Mouse (Mus musculus) splenic B cell, adult 2 months (primary cell): Measurements from ENCODE around the gene Hmg20a.

Experiments
- DNase-seq: peaks from one replicate; pipeline ENCODE4 v3.0.0-alpha.2; 2011; ENCODE audit warnings: low read depth, low spot score
- H3K27me3 ChIP-seq: 2 replicates; pipeline ENCODE4 v1.6.1; 2012; ENCODE audit warnings: mild to moderate bottlenecking, low read length, moderate library complexity, mixed read lengths; ENCODE audit not compliant: control insufficient read depth, poor library complexity, insufficient read depth, severe bottlenecking
- H3K36me3 ChIP-seq: 2 replicates; pipeline ENCODE4 v1.6.1; 2012; ENCODE audit warnings: mild to moderate bottlenecking, low read length, moderate library complexity, mixed read lengths; ENCODE audit not compliant: control insufficient read depth, poor library complexity, insufficient read depth, severe bottlenecking

Gene Hmg20a

GRCm38 (mm10) chr9:56497181-56497864 is 78.9 kb downstream of the Hmg20a start:
- H3K36me3 ChIP-seq, result peaks cover 7% of the 10 kb centered on the region
- no peaks in the 10 kb centered on the region for H3K27me3 ChIP-seq
- DNase-seq, result no peak

DNA sequence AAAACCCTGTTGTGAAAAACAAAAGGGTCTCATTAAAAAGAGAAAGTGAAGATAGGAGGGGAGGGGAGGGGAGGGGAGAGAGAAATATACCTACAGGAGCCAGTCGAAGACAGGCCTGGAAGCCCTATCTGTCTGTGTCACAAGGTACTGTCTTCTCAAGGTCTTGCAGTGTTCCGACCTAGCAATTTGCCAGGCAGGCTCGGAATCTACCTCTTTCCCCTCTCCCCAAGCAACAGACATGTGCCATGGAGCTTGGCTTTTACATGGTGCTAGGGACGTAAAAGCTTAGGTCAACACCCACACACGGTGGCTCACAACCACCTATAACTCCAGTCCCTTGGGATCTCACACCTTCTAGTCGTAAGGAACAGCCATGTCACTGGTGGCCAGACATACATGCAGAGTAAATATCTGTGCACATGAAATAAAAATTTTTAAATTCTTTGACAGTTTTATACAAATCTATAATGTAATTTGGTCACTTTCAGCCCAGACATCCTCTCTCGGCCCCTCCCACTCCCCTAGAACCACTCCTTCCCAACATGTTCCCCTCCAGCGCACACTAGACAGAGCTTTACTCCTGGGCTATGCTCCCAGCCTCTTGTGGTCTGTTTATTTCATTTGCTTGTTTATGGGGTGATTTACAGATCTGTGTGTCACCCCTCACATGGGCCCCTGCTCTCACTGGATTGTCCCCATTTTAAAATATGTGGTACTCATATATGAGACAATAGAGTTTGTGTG is 81.1 kb downstream of the Hmg20a start:
- H3K36me3 ChIP-seq, result peaks cover 7% of the 10 kb centered on the region
- no peak for DNase-seq
- no peaks in the 10 kb centered on the region for H3K27me3 ChIP-seq

GRCm38 (mm10) chr9:56500893-56501590 is 82.6 kb downstream of the Hmg20a start:
- no peak for DNase-seq
- H3K36me3 ChIP-seq, result no peaks in the 10 kb centered on the region; the same call in 1 of the 2 replicates
- no peaks in the 10 kb centered on the region for H3K27me3 ChIP-seq

DNA sequence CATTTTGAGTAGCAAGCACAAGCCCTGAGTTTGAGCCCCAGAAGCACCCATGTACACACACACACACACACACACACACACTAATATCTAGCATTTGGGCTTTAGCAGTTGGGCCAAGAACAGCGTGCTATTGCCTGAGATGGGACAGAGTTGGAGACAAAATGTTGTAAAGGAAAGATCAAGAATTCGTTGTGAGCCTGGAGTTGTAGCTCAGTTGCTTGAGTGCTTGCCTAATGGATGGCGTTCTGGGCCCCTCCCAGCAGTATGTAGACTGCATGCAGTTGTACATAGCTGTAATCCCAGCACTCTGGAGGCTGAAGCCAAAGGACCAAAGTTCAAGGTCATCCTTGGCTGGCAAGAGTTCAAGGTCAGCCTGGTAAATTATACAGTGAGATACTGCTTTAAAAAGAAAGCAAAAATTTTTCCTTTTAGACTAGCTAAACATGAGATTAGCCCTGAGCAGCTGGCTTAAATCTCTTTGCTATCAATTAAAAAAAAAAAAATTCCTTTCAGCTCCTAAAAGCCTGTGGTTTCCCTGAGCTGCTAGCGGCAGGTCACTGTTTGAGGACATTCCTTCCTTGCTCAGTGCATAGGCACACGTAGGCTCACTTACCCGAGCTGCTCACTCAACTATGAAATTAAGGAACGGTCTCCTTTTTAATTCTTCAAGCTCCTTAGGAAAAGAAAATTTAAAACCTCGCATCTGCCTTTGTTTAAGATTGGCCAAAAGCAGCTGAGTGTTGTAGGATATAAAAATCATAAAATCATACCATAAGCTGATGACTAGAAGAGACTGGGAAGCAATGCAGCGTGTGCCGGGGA is 83.5 kb downstream of the Hmg20a start:
- DNase-seq, result no peak
- Histone ChIP-seq H3K36me3 (no peaks in the 10 kb centered on the region; the same call in 1 of the 2 replicates), H3K27me3 (no peaks in the 10 kb centered on the region)

- no peaks in the 10 kb centered on the region; the same call in 1 of the 2 replicates for H3K27me3 ChIP-seq
- no peaks in the 10 kb centered on the region; the same call in 1 of the 2 replicates for H3K36me3 ChIP-seq
- no peak for DNase-seq
Measured at GRCm38 (mm10) chr9:56502543-56502971, 84.1 kb downstream of the Hmg20a start.

- H3K27me3 ChIP-seq, result no peaks in the 10 kb centered on the region; the same call in 1 of the 2 replicates
- no peaks in the 10 kb centered on the region for H3K36me3 ChIP-seq
- no peak for DNase-seq
Measured at GRCm38 (mm10) chr9:56503621-56504500, 85.5 kb downstream of the Hmg20a start.

GRCm38 (mm10) chr9:56504511-56504910 is 86.1 kb downstream of the Hmg20a start:
- DNase-seq, result no peak
- Histone ChIP-seq H3K27me3 (no peaks in the 10 kb centered on the region; the same call in 1 of the 2 replicates), H3K36me3 (no peaks in the 10 kb centered on the region)

- H3K27me3 ChIP-seq, result no peaks in the 10 kb centered on the region; the same call in 1 of the 2 replicates
- DNase-seq, result no peak
Measured at GRCm38 (mm10) chr9:56505083-56505792, 86.8 kb downstream of the Hmg20a start.

DNA sequence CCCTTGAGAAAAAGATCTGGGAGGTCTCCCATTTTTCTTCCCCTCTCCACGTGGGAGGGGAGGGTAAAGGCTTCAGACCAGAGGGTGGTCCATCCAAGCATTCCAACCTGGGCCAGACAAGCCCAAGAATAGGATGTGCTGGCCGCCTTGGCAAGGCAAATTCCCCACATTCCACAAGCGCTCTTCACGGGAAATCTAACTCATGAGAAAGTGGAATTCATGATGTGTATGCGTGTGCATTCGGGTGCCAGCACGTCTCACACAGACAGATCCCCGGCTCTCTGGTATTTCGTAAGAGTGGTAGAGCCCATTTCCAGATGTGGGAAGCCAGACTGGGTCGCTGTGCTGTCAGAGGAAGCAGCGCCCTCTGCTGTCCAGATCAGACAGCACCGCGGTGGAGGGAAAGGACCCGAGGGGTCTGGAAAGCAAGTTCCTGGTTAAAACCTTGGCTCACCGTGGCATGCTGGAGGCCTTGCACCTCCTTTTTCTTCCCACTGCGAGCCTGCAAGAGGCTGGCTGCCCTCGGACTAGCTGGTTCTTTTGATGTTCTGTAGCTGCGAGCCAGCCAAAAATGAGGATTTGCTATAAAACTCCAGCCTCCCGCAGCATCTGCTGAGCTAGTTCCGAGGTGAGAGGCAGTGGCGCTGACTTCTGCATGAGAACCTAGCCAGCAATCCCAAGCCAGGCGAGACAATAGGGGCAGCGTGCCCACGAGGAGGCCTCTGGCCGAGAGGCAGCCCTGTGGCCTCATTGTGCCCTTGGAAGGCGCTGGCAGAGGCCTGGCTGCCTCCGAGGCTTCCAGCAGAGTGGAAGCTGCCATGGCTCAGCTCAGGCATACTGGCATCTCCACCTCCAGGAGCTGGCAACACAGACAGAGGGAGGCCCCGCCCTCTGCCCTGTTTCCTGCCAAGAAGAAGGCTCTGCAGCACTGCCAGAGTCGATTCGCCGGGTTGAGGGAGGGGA is 87.7 kb downstream of the Hmg20a start:
- peak; percentile 87 for DNase-seq
- Histone ChIP-seq H3K36me3 (no peaks in the 10 kb centered on the region), H3K27me3 (no peaks in the 10 kb centered on the region; the same call in 1 of the 2 replicates)

More at GRCm38 (mm10) chr9:56505083-56505792, 86.8 kb downstream of the Hmg20a start:
- H3K36me3 ChIP-seq, result no peaks in the 10 kb centered on the region

GRCm38 (mm10) chr9:56506931-56507681 is 88.7 kb downstream of the Hmg20a start:
- DNase-seq, result no peak
- H3K36me3 ChIP-seq, result no peaks in the 10 kb centered on the region

GRCm38 (mm10) chr9:56507682-56508061 is 89.3 kb downstream of the Hmg20a start:
- DNase-seq, result no peak
- Histone ChIP-seq H3K36me3 (no peaks in the 10 kb centered on the region), H3K27me3 (no peaks in the 10 kb centered on the region; the same call in 1 of the 2 replicates)

More at GRCm38 (mm10) chr9:56506931-56507681, 88.7 kb downstream of the Hmg20a start:
- H3K27me3 ChIP-seq, result no peaks in the 10 kb centered on the region; the same call in 1 of the 2 replicates
